ENCODE assay signal across 8 mouse cellular contexts in genomic region chr4:106199833-106200232, GRCm38 (mm10).
A peak's percentile ranks its signal among the peaks of the same experiment; 100 is the strongest.
DNase-seq lines count a peak whose midpoint lies in the region; ATAC-seq and TF ChIP-seq lines count a peak whose summit lies in the region.

No protein-coding gene starts in this region.

- no peaks in the 10 kb centered on the region for H3K9me3 ChIP-seq in forebrain, postnatal 0 days (ENCODE audit: low read length)
- no peaks in the 10 kb centered on the region for H3K9me3 ChIP-seq in midbrain, embryonic 12.5 days

- WGBS in forebrain, postnatal 0 days, result 9% methylated on average over 11 of the region's 11 CpGs
- WGBS in midbrain, embryonic 12.5 days, result 8% methylated on average over 11 of the region's 11 CpGs

- H3K27ac ChIP-seq in forebrain, postnatal 0 days (ENCODE audit: low read depth, low read length), result no peak overlapping the region
- H3K27ac ChIP-seq in midbrain, embryonic 12.5 days (replicated peaks), result peak overlapping the region; percentile 40; the same call in 1 of the 2 replicates

- no peak overlapping the region for H3K9ac ChIP-seq in forebrain, postnatal 0 days
- H3K9ac ChIP-seq in midbrain, embryonic 12.5 days (replicated peaks), result no peak overlapping the region

- ATAC-seq in forebrain, postnatal 0 days, result peak; percentile 36; the same call in 1 of the 2 replicates
- peak; percentile 30; the same call in 1 of the 2 replicates for ATAC-seq in midbrain, embryonic 12.5 days (ENCODE audit: low FRiP score, low read depth)

- TF ChIP-seq CTCF in forebrain, postnatal 0 days (IDR thresholded peaks at IDR 0.05; ENCODE audit: low read depth), result no peak

- intact Hi-C loops in heart, postnatal 36 days (cut with DNase I), result no loop called here
- intact Hi-C loops in left cerebral cortex, postnatal 4 days (cut with DNase I), result no loop called here

- no peaks in the 10 kb centered on the region for H3K4me1 ChIP-seq in forebrain, postnatal 0 days (ENCODE audit: insufficient read depth)
- H3K4me1 ChIP-seq in midbrain, embryonic 12.5 days, result peaks cover 15% of the 10 kb centered on the region

- H3K4me2 ChIP-seq in forebrain, postnatal 0 days (ENCODE audit: low read depth), result no peak overlapping the region
- H3K4me2 ChIP-seq in midbrain, embryonic 12.5 days (replicated peaks), result peak overlapping the region; percentile 4; the same call in 1 of the 2 replicates

- DNase-seq in right cerebral cortex, adult 18-20 months, result peak; percentile 64
- no peak for DNase-seq in right cerebral cortex, postnatal 4 days
- no peak for DNase-seq in forebrain, postnatal 0 days
- peak; percentile 78 to 80 for DNase-seq in heart, postnatal 36 days
- peak; percentile 13 for DNase-seq in left cerebral cortex, postnatal 4 days
- peak; percentile 38 for DNase-seq in urinary bladder, postnatal 25 days (ENCODE audit: low spot score)
- DNase-seq in spleen, postnatal 10 days (ENCODE audit: low spot score in 2 of 2), result no peak

- H3K27me3 ChIP-seq in forebrain, postnatal 0 days (ENCODE audit: insufficient read depth, low read length), result no peaks in the 10 kb centered on the region
- H3K27me3 ChIP-seq in midbrain, embryonic 12.5 days, result no peaks in the 10 kb centered on the region

- no peak overlapping the region for H3K4me3 ChIP-seq in forebrain, postnatal 0 days (ENCODE audit: low read depth, low read length)
- no peak overlapping the region for H3K4me3 ChIP-seq in midbrain, embryonic 12.5 days

- H3K36me3 ChIP-seq in forebrain, postnatal 0 days (ENCODE audit: insufficient read depth), result no peaks in the 10 kb centered on the region
- no peaks in the 10 kb centered on the region for H3K36me3 ChIP-seq in midbrain, embryonic 12.5 days

Comparison
In these comparisons a context has a peak if more than half of its experiments do, and no peak if none do; other contexts are left out.
1. DNase-seq: peak in right cerebral cortex, adult 18-20 months (single experiment), heart, postnatal 36 days (2 of 2), left cerebral cortex, postnatal 4 days (single experiment) and urinary bladder, postnatal 25 days (single experiment); none in right cerebral cortex, postnatal 4 days (single experiment), forebrain, postnatal 0 days (single experiment) and spleen, postnatal 10 days (0 of 2).